Mouse (Mus musculus) induced T-regulatory cell, adult 2 months (primary cell): Measurements from ENCODE around the gene Dcaf5.
A peak's percentile ranks its signal among the peaks of the same experiment; 100 is the strongest.

Experiments used
- DNase-seq: peaks from one replicate; pipeline ENCODE4 v3.0.0-alpha.2; 2012; ENCODE audit warnings: low read depth

Gene Dcaf5

GRCm38 (mm10) chr12:80407824-80408223 is 28.6 kb downstream of the Dcaf5 start:
- peak; percentile 81 for DNase-seq

- peak; percentile 79 for DNase-seq
These were observed 29.8 kb downstream of the Dcaf5 start for GRCm38 (mm10) chr12:80406650-80407049.

GRCm38 (mm10) chr12:80404139-80404538 is 32.3 kb downstream of the Dcaf5 start:
- no peak for DNase-seq

GRCm38 (mm10) chr12:80399147-80399546 is 37.3 kb downstream of the Dcaf5 start:
- no peak for DNase-seq

- no peak for DNase-seq
These were observed 40.0 kb downstream of the Dcaf5 start for GRCm38 (mm10) chr12:80396397-80396796.

GRCm38 (mm10) chr12:80395270-80395669 is 41.1 kb downstream of the Dcaf5 start:
- DNase-seq, result no peak

- DNase-seq, result no peak
These were observed 42.4 kb downstream of the Dcaf5 start for GRCm38 (mm10) chr12:80394045-80394444.

- peak; percentile 43 for DNase-seq
These were observed 47.0 kb downstream of the Dcaf5 start for GRCm38 (mm10) chr12:80389448-80389847.

GRCm38 (mm10) chr12:80387326-80387725 is 49.1 kb downstream of the Dcaf5 start:
- no peak for DNase-seq

- no peak for DNase-seq
These were observed 51.0 kb downstream of the Dcaf5 start for GRCm38 (mm10) chr12:80385361-80385760.

GRCm38 (mm10) chr12:80383478-80383877 is 52.9 kb downstream of the Dcaf5 start:
- DNase-seq, result no peak

GRCm38 (mm10) chr12:80382794-80383193 is 53.6 kb downstream of the Dcaf5 start:
- DNase-seq, result no peak

GRCm38 (mm10) chr12:80379831-80380457 is 56.5 kb downstream of the Dcaf5 start:
- no peak for DNase-seq

GRCm38 (mm10) chr12:80379393-80379792 is 57.0 kb downstream of the Dcaf5 start:
- no peak for DNase-seq

- peak; percentile 45 for DNase-seq
These were observed 58.8 kb downstream of the Dcaf5 start for GRCm38 (mm10) chr12:80377604-80378003.

GRCm38 (mm10) chr12:80375721-80376120 is 60.7 kb downstream of the Dcaf5 start:
- DNase-seq, result no peak

GRCm38 (mm10) chr12:80374736-80375135 is 61.7 kb downstream of the Dcaf5 start:
- DNase-seq, result no peak

GRCm38 (mm10) chr12:80372946-80373345 is 63.5 kb downstream of the Dcaf5 start:
- no peak for DNase-seq

GRCm38 (mm10) chr12:80367227-80367626 is 69.2 kb downstream of the Dcaf5 start:
- no peak for DNase-seq

- no peak for DNase-seq
These were observed 70.4 kb downstream of the Dcaf5 start for GRCm38 (mm10) chr12:80366004-80366480.

GRCm38 (mm10) chr12:80365345-80365744 is 71.1 kb downstream of the Dcaf5 start:
- no peak for DNase-seq

- no peak for DNase-seq
These were observed 74.7 kb downstream of the Dcaf5 start for GRCm38 (mm10) chr12:80361655-80362054.

- no peak for DNase-seq
These were observed 76.1 kb downstream of the Dcaf5 start for GRCm38 (mm10) chr12:80360321-80360720.

GRCm38 (mm10) chr12:80344777-80345231 is 91.6 kb downstream of the Dcaf5 start:
- DNase-seq, result no peak
